Mouse (Mus musculus) liver, adult 2 months (tissue): ENCODE results near the gene Prph.

Experiments used
- CTCF ChIP-seq: fragments of 200-500 bp; IDR thresholded peaks from 2 replicates; pipeline ENCODE4 v1.5.1; 2011; ENCODE audit warnings: low read depth, low read length, control low read depth
- POLR2A ChIP-seq: fragments of 200-500 bp; IDR thresholded peaks from 2 replicates; pipeline ENCODE4 v1.6.1; 2011; ENCODE audit warnings: low read length, control low read depth; ENCODE audit not compliant: insufficient read depth; ENCODE audit errors: extremely low read depth

DNA sequence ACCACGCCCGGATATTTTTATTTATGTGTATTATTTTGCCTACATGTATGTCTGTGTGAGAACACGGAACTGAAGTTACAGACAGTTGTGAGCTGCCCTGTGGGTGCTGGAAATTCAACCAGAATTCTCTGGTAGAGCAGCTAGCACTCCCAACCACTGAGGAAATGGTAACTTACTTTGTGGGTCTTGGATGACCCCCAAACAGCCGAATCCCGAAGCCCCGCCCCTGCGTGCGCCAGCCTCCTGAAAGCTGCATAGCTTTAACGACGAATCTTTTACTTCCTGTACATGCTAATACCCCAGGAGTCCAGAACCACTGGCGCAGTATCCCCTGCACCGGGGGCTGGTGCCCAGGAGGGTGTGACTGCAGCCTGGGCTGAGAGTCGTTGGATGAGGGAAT lies 29.6 kb upstream of the Prph start:
- TF ChIP-seq CTCF (no peak), POLR2A (no peak)
